ENCODE assay signal across 20 mouse cellular contexts in the genomic region with DNA sequence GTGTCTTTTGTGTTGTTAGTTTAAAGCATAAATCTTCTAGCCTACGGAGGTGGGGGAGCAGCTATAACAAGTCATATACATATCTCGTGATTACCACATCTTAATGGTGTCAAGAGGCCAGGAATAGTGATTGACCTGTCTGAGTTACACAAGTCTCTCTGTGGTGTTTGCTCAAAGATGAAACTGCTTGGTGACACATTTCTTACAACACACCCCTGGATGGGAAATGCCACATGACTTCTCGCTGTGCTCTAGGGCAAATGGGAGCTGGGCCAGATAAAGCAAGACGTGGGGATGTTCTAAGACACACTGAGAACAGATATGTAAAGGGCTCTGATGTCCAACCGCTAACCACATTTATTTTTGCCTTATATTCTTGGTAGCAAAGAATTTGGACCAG. TPM values are rescaled to one million over a fixed set of nuclear protein-coding genes. Genes with fewer than 3 reads are reported as not detected.
A peak's percentile ranks its signal among the peaks of the same experiment; 100 is the strongest.
DNase-seq lines count a peak whose midpoint lies in the region; ATAC-seq and TF ChIP-seq lines count a peak whose summit lies in the region.
"Had no signal": no experiment of that assay in that cellular context is flagged by ENCODE, and none has a peak within 500 bp of the region (broad histone marks: within the 10 kb centered on the region; RNA-seq: fewer than 3 reads in every experiment).

No protein-coding gene starts in this region.

- H3K27ac ChIP-seq in thymus, adult 2 months (ENCODE audit: control insufficient read depth, insufficient read depth, low read length): peak overlapping the region; percentile 8; the same call in 1 of the 2 replicates
- H3K27ac ChIP-seq in forebrain, postnatal 0 days (ENCODE audit: low read depth, low read length): no peak overlapping the region
- H3K27ac ChIP-seq in hindbrain, embryonic 14.5 days: no peak overlapping the region
- H3K27ac ChIP-seq: embryonic facial prominence, embryonic 15.5 days; hindbrain, embryonic 12.5 days; kidney, postnatal 0 days; left cerebral cortex, adult 2 months; limb, embryonic 13.5 days; midbrain, embryonic 12.5 days had no signal

- no peaks in the 10 kb centered on the region for H3K9me3 ChIP-seq in forebrain, postnatal 0 days (ENCODE audit: low read length)
- no peaks in the 10 kb centered on the region for H3K9me3 ChIP-seq in hindbrain, embryonic 14.5 days (ENCODE audit: control insufficient read depth, low read length)
- H3K9me3 ChIP-seq: embryonic facial prominence, embryonic 15.5 days; hindbrain, embryonic 12.5 days; limb, embryonic 13.5 days; midbrain, embryonic 12.5 days had no signal

- ATAC-seq in forebrain, postnatal 0 days: no peak
- ATAC-seq in hindbrain, embryonic 14.5 days (ENCODE audit: low FRiP score): no peak

- no peak overlapping the region for H3K4me3 ChIP-seq in thymus, adult 2 months (ENCODE audit: control insufficient read depth, insufficient read depth, low read length)
- no peak overlapping the region for H3K4me3 ChIP-seq in forebrain, postnatal 0 days (ENCODE audit: low read depth, low read length)
- no peak overlapping the region for H3K4me3 ChIP-seq in hindbrain, embryonic 14.5 days (replicated peaks; ENCODE audit: low read length)
- H3K4me3 ChIP-seq: embryonic facial prominence, embryonic 15.5 days; hindbrain, embryonic 12.5 days; left cerebral cortex, adult 2 months; limb, embryonic 13.5 days; midbrain, embryonic 12.5 days; myocyte had no signal

- intact Hi-C loops in left cerebral cortex, postnatal 36 days (cut with DNase I): no loop called here

- WGBS in thymus, adult 2 months: 90% methylated on average over 5 of the region's 5 CpGs
- WGBS in forebrain, postnatal 0 days: 90% methylated on average over 5 of the region's 5 CpGs
- WGBS in hindbrain, embryonic 14.5 days: 90% methylated on average over 5 of the region's 5 CpGs

- H3K4me2 ChIP-seq in forebrain, postnatal 0 days (ENCODE audit: low read depth): no peak overlapping the region
- no peak overlapping the region for H3K4me2 ChIP-seq in hindbrain, embryonic 14.5 days (replicated peaks)
- H3K4me2 ChIP-seq: embryonic facial prominence, embryonic 15.5 days; hindbrain, embryonic 12.5 days; limb, embryonic 13.5 days; midbrain, embryonic 12.5 days had no signal

- H3K36me3 ChIP-seq in thymus, adult 2 months (ENCODE audit: control insufficient read depth, insufficient read depth, low read length): no peaks in the 10 kb centered on the region
- no peaks in the 10 kb centered on the region for H3K36me3 ChIP-seq in forebrain, postnatal 0 days (ENCODE audit: insufficient read depth)
- H3K36me3 ChIP-seq in hindbrain, embryonic 14.5 days (replicated peaks; ENCODE audit: control insufficient read depth, insufficient read depth): no peaks in the 10 kb centered on the region
- H3K36me3 ChIP-seq: embryonic facial prominence, embryonic 15.5 days; hindbrain, embryonic 12.5 days; limb, embryonic 13.5 days; midbrain, embryonic 12.5 days had no signal

- peak; percentile 40 for DNase-seq in adrenal gland, adult 2 months
- DNase-seq in adrenal gland, postnatal 4 days (ENCODE audit: low spot score in 2 of 2): no peak
- DNase-seq in thymus, adult 2 months: no peak
- DNase-seq in thymus, postnatal 10 days (ENCODE audit: low spot score in 2 of 2): no peak
- DNase-seq in lung, postnatal 36 days: peak; percentile 65
- DNase-seq in forebrain, postnatal 0 days: no peak
- no peak for DNase-seq in hindbrain, embryonic 14.5 days (ENCODE audit: low spot score)
- no peak for DNase-seq in left cerebral cortex, postnatal 36 days (ENCODE audit: low spot score in 2 of 2)
- DNase-seq: cerebellum, postnatal 10 days; embryo, embryonic 11 days; gastrocnemius, postnatal 14 days; heart, postnatal 10 days; kidney, adult 11 months had no signal

- H3K27me3 ChIP-seq in thymus, adult 2 months (ENCODE audit: control insufficient read depth, insufficient read depth, low read length): no peaks in the 10 kb centered on the region
- H3K27me3 ChIP-seq in forebrain, postnatal 0 days (ENCODE audit: insufficient read depth, low read length): no peaks in the 10 kb centered on the region
- H3K27me3 ChIP-seq in hindbrain, embryonic 14.5 days (ENCODE audit: control insufficient read depth, insufficient read depth, low read length): no peaks in the 10 kb centered on the region
- H3K27me3 ChIP-seq: embryonic facial prominence, embryonic 15.5 days; hindbrain, embryonic 12.5 days; limb, embryonic 13.5 days; midbrain, embryonic 12.5 days had no signal

- no peak for TF ChIP-seq CTCF in thymus, adult 2 months (IDR thresholded peaks at IDR 0.05; ENCODE audit: borderline replicate concordance, control insufficient read depth, extremely low read depth, insufficient read depth, low read length, poor library complexity)
- TF ChIP-seq CTCF in forebrain, postnatal 0 days (IDR thresholded peaks at IDR 0.05; ENCODE audit: low read depth): no peak

- no peak overlapping the region for H3K9ac ChIP-seq in forebrain, postnatal 0 days
- H3K9ac ChIP-seq in hindbrain, embryonic 14.5 days: no peak overlapping the region
- H3K9ac ChIP-seq: embryonic facial prominence, embryonic 15.5 days; hindbrain, embryonic 12.5 days; limb, embryonic 13.5 days; midbrain, embryonic 12.5 days had no signal

- TF ChIP-seq POLR2A in thymus, adult 2 months (IDR thresholded peaks at IDR 0.05; ENCODE audit: control insufficient read depth, extremely low read depth, insufficient read depth, low read length, poor library complexity): no peak

- peaks cover 27% of the 10 kb centered on the region for H3K4me1 ChIP-seq in thymus, adult 2 months (replicated peaks; ENCODE audit: control insufficient read depth, insufficient read depth, low read length)
- H3K4me1 ChIP-seq in forebrain, postnatal 0 days (ENCODE audit: insufficient read depth): no peaks in the 10 kb centered on the region
- no peaks in the 10 kb centered on the region for H3K4me1 ChIP-seq in hindbrain, embryonic 14.5 days (replicated peaks; ENCODE audit: control insufficient read depth, insufficient read depth, low read length)
- H3K4me1 ChIP-seq: embryonic facial prominence, embryonic 15.5 days; hindbrain, embryonic 12.5 days; limb, embryonic 13.5 days; midbrain, embryonic 12.5 days had no signal

RNA-seq across cellular contexts. Expression of a gene that starts 29.6 kb away (rescaled TPM):
- 10 to 100 TPM; 50.1 to 61.7 TPM for total RNA-seq in adrenal gland, adult 2 months (2021)
- 78.6 and 87.0 TPM in 2 replicates for polyA plus RNA-seq in adrenal gland, adult 2 months (2012; rRNA removed)
- 10 to 100 TPM; 63.4 to 66.3 TPM for total RNA-seq in adrenal gland, postnatal 4 days (2021)
- polyA plus RNA-seq in thymus, adult 2 months (2012; rRNA removed): 56.6 and 60.2 TPM in 2 replicates
- 42.9 and 45.9 TPM in 2 replicates for total RNA-seq in forebrain, postnatal 0 days (2014; rRNA removed)
- polyA plus RNA-seq in forebrain, postnatal 0 days (2015; fragmentation: Nextera tagmentation; extraction: Ambion mirVana): 49.4 and 52.5 TPM in 2 replicates
- polyA plus RNA-seq in hindbrain, embryonic 14.5 days (2014; fragmentation: Nextera tagmentation; extraction: Ambion mirVana): 57.0 and 65.8 TPM in 2 replicates
- 10 to 100 TPM; 41.3 to 44.2 TPM for total RNA-seq in left cerebral cortex, postnatal 36 days (2021)

RNA-seq across cellular contexts. Expression of a gene that starts 44.8 kb away (rescaled TPM):
- total RNA-seq in adrenal gland, adult 2 months (2021): 100 to 1,000 TPM; 126 to 176 TPM
- 77.8 and 84.7 TPM in 2 replicates for polyA plus RNA-seq in adrenal gland, adult 2 months (2012; rRNA removed)
- total RNA-seq in adrenal gland, postnatal 4 days (2021): 100 to 1,000 TPM; 157 to 168 TPM
- 126 and 138 TPM in 2 replicates for polyA plus RNA-seq in thymus, adult 2 months (2012; rRNA removed)
- total RNA-seq in forebrain, postnatal 0 days (2014; rRNA removed): 43.2 and 53.2 TPM in 2 replicates
- polyA plus RNA-seq in forebrain, postnatal 0 days (2015; fragmentation: Nextera tagmentation; extraction: Ambion mirVana): 121 and 127 TPM in 2 replicates
- 136 and 147 TPM in 2 replicates for polyA plus RNA-seq in hindbrain, embryonic 14.5 days (2014; fragmentation: Nextera tagmentation; extraction: Ambion mirVana)
- total RNA-seq in left cerebral cortex, postnatal 36 days (2021): 10 to 100 TPM; 57.9 to 60.8 TPM

Comparison
In these comparisons a context has a peak if more than half of its experiments do, and no peak if none do; other contexts are left out.
1. DNase-seq: peak in adrenal gland, adult 2 months (single experiment) and lung, postnatal 36 days (single experiment); none in adrenal gland, postnatal 4 days (0 of 2), thymus, adult 2 months (single experiment), thymus, postnatal 10 days (0 of 2), forebrain, postnatal 0 days (single experiment), hindbrain, embryonic 14.5 days (single experiment) and left cerebral cortex, postnatal 36 days (0 of 2).